Mouse (Mus musculus) layer of hippocampus, adult 9-11 months (tissue): Measurements from ENCODE around the gene Cd200.
A peak's percentile ranks its signal among the peaks of the same experiment; 100 is the strongest.
"Not testable (repeated sequence)": the region's sequence is repeated elsewhere in the genome, so short reads cannot be mapped to it uniquely, and the experiment has no call there.

Source experiments
- DNase-seq: peaks from one replicate; pipeline ENCODE4 v3.0.0; 2022

Cd200 gene

GRCm38 (mm10) chr16:45408425-45409063 is at the start of gene Cd200:
TSS of gene Cd200 (minus strand) at chr16:45409053.
- DNase-seq: peak; percentile 31

GRCm38 (mm10) chr16:45454762-45455161 is 45.9 kb upstream of the Cd200 start:
- no peak for DNase-seq

- no peak for DNase-seq
These were observed 28.4 kb upstream of the Cd200 start for GRCm38 (mm10) chr16:45437230-45437739.

GRCm38 (mm10) chr16:45435591-45435990 is 26.7 kb upstream of the Cd200 start:
- DNase-seq: no peak

- DNase-seq: no peak
These were observed 18.8 kb upstream of the Cd200 start for GRCm38 (mm10) chr16:45427651-45428050.

GRCm38 (mm10) chr16:45413497-45413896 is 4.6 kb upstream of the Cd200 start:
- DNase-seq: no peak

- not testable (repeated sequence) for DNase-seq
These were observed 202 bp upstream of the Cd200 start for GRCm38 (mm10) chr16:45409064-45409446.

GRCm38 (mm10) chr16:45407645-45408400 is 1.0 kb downstream of the Cd200 start:
- DNase-seq: no peak

GRCm38 (mm10) chr16:45407091-45407490 is 1.8 kb downstream of the Cd200 start:
- DNase-seq: no peak

GRCm38 (mm10) chr16:45402951-45403350 is 5.9 kb downstream of the Cd200 start:
- no peak for DNase-seq

- DNase-seq: no peak
These were observed 6.8 kb downstream of the Cd200 start for GRCm38 (mm10) chr16:45402036-45402435.

GRCm38 (mm10) chr16:45399947-45400555 is 8.8 kb downstream of the Cd200 start:
- no peak for DNase-seq

- DNase-seq: no peak
These were observed 9.4 kb downstream of the Cd200 start for GRCm38 (mm10) chr16:45399411-45399810.

- DNase-seq: peak; percentile 19
These were observed 11.4 kb downstream of the Cd200 start for GRCm38 (mm10) chr16:45397440-45397839.

- DNase-seq: no peak
These were observed 16.6 kb downstream of the Cd200 start for GRCm38 (mm10) chr16:45392246-45392645.

- no peak for DNase-seq
These were observed 17.2 kb downstream of the Cd200 start for GRCm38 (mm10) chr16:45391680-45392079.

- DNase-seq: no peak
These were observed 18.4 kb downstream of the Cd200 start for GRCm38 (mm10) chr16:45390286-45390956.

GRCm38 (mm10) chr16:45389833-45390232 is 19.0 kb downstream of the Cd200 start:
- no peak for DNase-seq

- no peak for DNase-seq
These were observed 19.8 kb downstream of the Cd200 start for GRCm38 (mm10) chr16:45389041-45389440.

- no peak for DNase-seq
These were observed 27.0 kb downstream of the Cd200 start for GRCm38 (mm10) chr16:45381811-45382210.

GRCm38 (mm10) chr16:45378959-45379358 is 29.9 kb downstream of the Cd200 start:
- no peak for DNase-seq

GRCm38 (mm10) chr16:45378147-45378943 is 30.5 kb downstream of the Cd200 start:
- no peak for DNase-seq
